Mouse (Mus musculus) liver, postnatal 0 days (tissue): ENCODE results near the gene R3hdm4. TPM values are rescaled to one million over a fixed set of nuclear protein-coding genes. Genes with fewer than 3 reads are reported as not detected.

Source experiments
- ATAC-seq: fragments of 200-750 bp; cut with Nextera tagmentation; 2 replicates; pipeline ENCODE4 v1.8.0; 2017; ENCODE audit warnings: mild to moderate bottlenecking, moderate library complexity
- DNase-seq: peaks from one replicate; pipeline ENCODE4 v3.0.0-alpha.2; 2016
- H3K27ac ChIP-seq: fragments of 300-500 bp; sonication (generic); 2 replicates; pipeline ENCODE4 v1.5.1; 2014; ENCODE audit warnings: antibody characterized with exemption, moderate library complexity, mild to moderate bottlenecking, low read depth
- H3K27me3 ChIP-seq: fragments of 300-500 bp; sonication (generic); 2 replicates; pipeline ENCODE4 v1.6.1; 2014; ENCODE audit warnings: low read length, control low read depth, mixed read lengths; ENCODE audit not compliant: insufficient read depth
- H3K36me3 ChIP-seq: fragments of 300-500 bp; sonication (generic); replicated peaks from 2 replicates; pipeline ENCODE4 v1.6.1; 2014; ENCODE audit warnings: mild to moderate bottlenecking, control low read depth, low read length, moderate library complexity, mixed read lengths; ENCODE audit not compliant: insufficient read depth
- H3K4me1 ChIP-seq: fragments of 300-500 bp; sonication (generic); 2 replicates; pipeline ENCODE4 v1.6.1; 2014; ENCODE audit warnings: antibody characterized with exemption, mild to moderate bottlenecking, control low read depth; ENCODE audit not compliant: insufficient read depth
- H3K4me2 ChIP-seq: fragments of 300-500 bp; sonication (generic); 2 replicates; pipeline ENCODE4 v1.6.1; 2014; ENCODE audit warnings: low read depth, mild to moderate bottlenecking, low read length, moderate library complexity, mixed read lengths
- H3K4me3 ChIP-seq: fragments of 300-500 bp; sonication (generic); 2 replicates; pipeline ENCODE4 v1.5.1; 2014; ENCODE audit warnings: low read depth, low read length
- H3K9ac ChIP-seq: fragments of 300-500 bp; sonication (generic); replicated peaks from 2 replicates; pipeline ENCODE4 v1.6.1; 2014; ENCODE audit warnings: mild to moderate bottlenecking, moderate library complexity
- H3K9me3 ChIP-seq: fragments of 300-500 bp; sonication (generic); 2 replicates; pipeline ENCODE4 v1.6.1; 2016; ENCODE audit warnings: mild to moderate bottlenecking, control low read depth, low read length, mixed read lengths
- CTCF ChIP-seq: sonication (generic); IDR thresholded peaks from 2 replicates; pipeline ENCODE4 v1.5.1; 2016; ENCODE audit warnings: antibody characterized with exemption, low read depth
- EP300 ChIP-seq: IDR thresholded peaks from 2 replicates; pipeline ENCODE4 v1.6.1; 2016; ENCODE audit warnings: antibody characterized with exemption, low read depth, mild to moderate bottlenecking
- WGBS: fragments of 180-500 bp; shearing (Covaris S2); extraction: QIAGEN DNeasy Blood & Tissue Kit; methylation state at CpG from one replicate; pipeline ENCODE4 v1.1.7; 2014; ENCODE audit not compliant: insufficient replicate concordance; 5-methylcytosine and 5-hydroxymethylcytosine counted together
- polyA plus RNA-seq: library from polyadenylated mRNA; unstranded; fragments of >200 nt; fragmentation: Nextera tagmentation; extraction: Ambion mirVana; gene quantifications from 2 replicates; pipeline ENCODE4 v1.2.1, GENCODE M21; 2015

The R3hdm4 gene
- polyA plus RNA-seq, 1 experiment from 2014 or later: 51.7 TPM

GRCm38 (mm10) chr10:79945507-79946234, 24.7 kb upstream of the R3hdm4 start:
- 53% methylated on average over 16 of the region's 16 CpGs for WGBS
- no peak for TF ChIP-seq CTCF
- TF ChIP-seq EP300: no peak
- ATAC-seq: no peak; the same call in 1 of the 2 replicates
- DNase-seq: no peak
- H3K27me3 ChIP-seq: no peaks in the 10 kb centered on the region
- peak overlapping the region; percentile 70 for H3K27ac ChIP-seq
- no peaks in the 10 kb centered on the region for H3K9me3 ChIP-seq
- H3K9ac ChIP-seq: no peak overlapping the region; the same call in 1 of the 2 replicates
- H3K4me3 ChIP-seq: peak overlapping the region; percentile 1; the same call in 1 of the 2 replicates
- H3K4me1 ChIP-seq: peaks cover 50% of the 10 kb centered on the region
- peaks cover 31% of the 10 kb centered on the region for H3K36me3 ChIP-seq
- peak overlapping the region; percentile 57 for H3K4me2 ChIP-seq

- H3K27me3 ChIP-seq: no peaks in the 10 kb centered on the region
- no peak overlapping the region for H3K4me2 ChIP-seq
- no peak overlapping the region; the same call in 1 of the 2 replicates for H3K9ac ChIP-seq
- ATAC-seq (peak; percentile 28; the same call in 1 of the 2 replicates), DNase-seq (no peak)
- peak overlapping the region; percentile 66 for H3K27ac ChIP-seq
- H3K36me3 ChIP-seq: peaks cover 14% of the 10 kb centered on the region
- H3K4me3 ChIP-seq: no peak overlapping the region
- WGBS: 30% methylated on average over 9 of the region's 9 CpGs
- no peak for TF ChIP-seq CTCF
- H3K4me1 ChIP-seq: peaks cover 72% of the 10 kb centered on the region
- no peaks in the 10 kb centered on the region for H3K9me3 ChIP-seq
Measured at GRCm38 (mm10) chr10:79943471-79943901, 22.5 kb upstream of the R3hdm4 start.

- H3K4me1 ChIP-seq: peaks cover 77% of the 10 kb centered on the region
- no peak overlapping the region for H3K4me2 ChIP-seq
- 72% methylated on average over 1 of the region's 1 CpGs for WGBS
- H3K4me3 ChIP-seq: no peak overlapping the region
- TF ChIP-seq CTCF: no peak
- DNase-seq: no peak
- no peaks in the 10 kb centered on the region for H3K27me3 ChIP-seq
- H3K36me3 ChIP-seq: peaks cover 18% of the 10 kb centered on the region
- no peaks in the 10 kb centered on the region for H3K9me3 ChIP-seq
- H3K9ac ChIP-seq: no peak overlapping the region; the same call in 1 of the 2 replicates
- ATAC-seq: no peak
- H3K27ac ChIP-seq: peak overlapping the region; percentile 66
Measured at GRCm38 (mm10) chr10:79942988-79943387, 22.0 kb upstream of the R3hdm4 start.

- Histone ChIP-seq H3K27me3 (no peaks in the 10 kb centered on the region), H3K9ac (peak overlapping the region; percentile 27; the same call in 1 of the 2 replicates), H3K36me3 (peaks cover 23% of the 10 kb centered on the region), H3K4me1 (peaks cover 89% of the 10 kb centered on the region), H3K9me3 (no peaks in the 10 kb centered on the region), H3K4me2 (peak overlapping the region; percentile 47; the same call in 1 of the 2 replicates), H3K4me3 (no peak overlapping the region), H3K27ac (peak overlapping the region; percentile 44)
- DNase-seq (peak; percentile 69), ATAC-seq (no peak)
- 34% methylated on average over 7 of the region's 7 CpGs for WGBS
- TF ChIP-seq EP300 (peak; percentile 44; the same call in 1 of the 2 replicates), CTCF (no peak)
Measured at GRCm38 (mm10) chr10:79940749-79941148, 19.7 kb upstream of the R3hdm4 start.

GRCm38 (mm10) chr10:79937775-79938526, 16.9 kb upstream of the R3hdm4 start:
- 52% methylated on average over 11 of the region's 11 CpGs for WGBS
- Histone ChIP-seq H3K4me3 (no peak overlapping the region), H3K36me3 (peaks cover 41% of the 10 kb centered on the region), H3K4me2 (peak overlapping the region; percentile 73), H3K9me3 (no peaks in the 10 kb centered on the region), H3K27ac (peak overlapping the region; percentile 88), H3K27me3 (no peaks in the 10 kb centered on the region), H3K9ac (peak overlapping the region; percentile 55), H3K4me1 (peaks cover 90% of the 10 kb centered on the region)
- 0 out of 2 replicates have a peak, but pooled peaks have one; percentile 7 for TF ChIP-seq CTCF
- TF ChIP-seq EP300: no peak
- DNase-seq (no peak), ATAC-seq (peak; percentile 35)

GRCm38 (mm10) chr10:79936911-79937441, 16.0 kb upstream of the R3hdm4 start:
- Histone ChIP-seq H3K9ac (peak overlapping the region; percentile 55), H3K9me3 (no peaks in the 10 kb centered on the region), H3K27me3 (no peaks in the 10 kb centered on the region), H3K4me1 (peaks cover 96% of the 10 kb centered on the region), H3K27ac (peak overlapping the region; percentile 88), H3K4me2 (peak overlapping the region; percentile 73), H3K36me3 (peaks cover 50% of the 10 kb centered on the region), H3K4me3 (peak overlapping the region; percentile 28; the same call in 1 of the 2 replicates)
- ATAC-seq (peak; percentile 84), DNase-seq (peak; percentile 88)
- 24% methylated on average over 24 of the region's 27 CpGs for WGBS
- TF ChIP-seq CTCF (no peak), EP300 (peak; percentile 35; the same call in 1 of the 2 replicates)
